ENCODE assay signal across 8 mouse cellular contexts in the genomic region with DNA sequence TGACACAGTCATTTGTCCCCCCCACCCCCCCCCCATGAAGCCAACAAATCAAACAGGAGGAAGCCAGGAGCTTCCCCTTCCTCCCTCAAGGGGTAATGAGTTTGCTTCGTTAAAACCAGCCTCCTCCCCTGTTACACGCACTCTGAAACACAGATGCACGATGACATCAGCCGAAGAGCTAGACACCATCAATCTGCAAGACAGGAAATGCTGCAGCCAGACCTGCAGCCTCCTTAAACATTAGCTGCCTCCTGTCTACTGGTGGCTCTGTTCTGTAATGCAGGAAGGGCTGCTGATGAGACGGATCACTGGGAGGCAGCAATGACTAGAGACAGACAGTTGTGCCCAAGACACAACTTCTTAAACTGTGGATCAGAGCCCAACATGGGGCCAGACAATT.
DNase-seq lines count a peak whose midpoint lies in the region; ATAC-seq and TF ChIP-seq lines count a peak whose summit lies in the region.

No protein-coding gene starts in this region.

- no peak overlapping the region for H3K27ac ChIP-seq in layer of hippocampus, adult 2 months
- H3K27ac ChIP-seq in neural tube, embryonic 13.5 days (replicated peaks), result peak overlapping the region; percentile 4; the same call in 1 of the 2 replicates

- no peak overlapping the region for H3K4me2 ChIP-seq in neural tube, embryonic 13.5 days

- no peaks in the 10 kb centered on the region for H3K27me3 ChIP-seq in neural tube, embryonic 13.5 days

- peak; percentile 74 for ATAC-seq in neural tube, embryonic 13.5 days (ENCODE audit: low read depth)
- ATAC-seq in erythroblast, adult 5-6 weeks (replicated peaks; ENCODE audit: low FRiP score, poor library complexity, severe bottlenecking), result no peak

- H3K36me3 ChIP-seq in neural tube, embryonic 13.5 days, result no peaks in the 10 kb centered on the region

- 15% methylated on average over 5 of the region's 5 CpGs for WGBS in neural tube, embryonic 13.5 days

- TF ChIP-seq CTCF in layer of hippocampus, adult 2 months (conservative IDR thresholded peaks at IDR 0.05), result peak; percentile 25; the same call in 1 of the 2 replicates

- peaks cover 13% of the 10 kb centered on the region for H3K4me1 ChIP-seq in neural tube, embryonic 13.5 days (replicated peaks)

- peak in 1 of 2 experiments; percentile 15 for DNase-seq in layer of hippocampus, adult 2 months (ENCODE audit: low spot score in 2 of 2)
- no peak for DNase-seq in layer of hippocampus, postnatal 36 days
- peak; percentile 17 for DNase-seq in embryo, embryonic 9.5 days (ENCODE audit: extremely low spot score)
- DNase-seq in kidney, postnatal 14 days, result peak; percentile 58
- DNase-seq in spleen, postnatal 14 days (ENCODE audit: low spot score in 2 of 2), result no peak
- DNase-seq in ovary, postnatal 10 days (ENCODE audit: low spot score), result no peak

- no peak overlapping the region for H3K4me3 ChIP-seq in layer of hippocampus, adult 2 months
- no peak overlapping the region for H3K4me3 ChIP-seq in neural tube, embryonic 13.5 days

- no peak overlapping the region for H3K9ac ChIP-seq in neural tube, embryonic 13.5 days

- H3K9me3 ChIP-seq in neural tube, embryonic 13.5 days, result no peaks in the 10 kb centered on the region

Comparison
In these comparisons a context has a peak if more than half of its experiments do, and no peak if none do; other contexts are left out.
1. DNase-seq: peak in embryo, embryonic 9.5 days (single experiment) and kidney, postnatal 14 days (single experiment); none in layer of hippocampus, postnatal 36 days (0 of 2), spleen, postnatal 14 days (0 of 2) and ovary, postnatal 10 days (single experiment).